Mouse (Mus musculus) neural tube, embryonic 14.5 days (tissue): ENCODE data around the gene Nabp2. TPM values are rescaled to one million over a fixed set of nuclear protein-coding genes. Genes with fewer than 3 reads are reported as not detected.

Source experiments
- ATAC-seq: fragments of 200-750 bp; cut with Nextera tagmentation; 2 replicates; pipeline ENCODE4 v1.8.0; 2017; ENCODE audit warnings: low read depth, mild to moderate bottlenecking, moderate TSS enrichment, moderate library complexity
- H3K27ac ChIP-seq: fragments of 300-500 bp; sonication (generic); 2 replicates; pipeline ENCODE4 v1.5.1; 2014; ENCODE audit warnings: low read depth, mild to moderate bottlenecking, control low read depth, low read length, moderate library complexity, mixed read lengths
- H3K27me3 ChIP-seq: fragments of 300-500 bp; sonication (generic); 2 replicates; pipeline ENCODE4 v1.6.1; 2014; ENCODE audit warnings: low read length; ENCODE audit not compliant: control insufficient read depth, insufficient read depth
- H3K36me3 ChIP-seq: fragments of 300-500 bp; sonication (generic); 2 replicates; pipeline ENCODE4 v1.6.1; 2014; ENCODE audit warnings: low read length, mixed read lengths; ENCODE audit not compliant: control insufficient read depth, insufficient read depth
- H3K4me1 ChIP-seq: fragments of 300-500 bp; sonication (generic); 2 replicates; pipeline ENCODE4 v1.6.1; 2014; ENCODE audit warnings: low read length; ENCODE audit not compliant: control insufficient read depth, insufficient read depth
- H3K4me2 ChIP-seq: fragments of 300-500 bp; sonication (generic); 2 replicates; pipeline ENCODE4 v1.6.1; 2014; ENCODE audit warnings: mild to moderate bottlenecking, low read depth, low read length, control low read depth
- H3K4me3 ChIP-seq: fragments of 300-500 bp; sonication (generic); 2 replicates; pipeline ENCODE4 v1.5.1; 2014; ENCODE audit warnings: low read depth, low read length, control low read depth, mixed read lengths
- H3K9ac ChIP-seq: fragments of 300-500 bp; sonication (generic); replicated peaks from 2 replicates; pipeline ENCODE4 v1.6.1; 2014; ENCODE audit warnings: low read depth, mild to moderate bottlenecking, control low read depth, low read length, mixed read lengths
- H3K9me3 ChIP-seq: fragments of 300-500 bp; sonication (generic); 2 replicates; pipeline ENCODE4 v1.6.1; 2016; ENCODE audit warnings: low read length; ENCODE audit not compliant: control insufficient read depth
- WGBS: fragments of 180-500 bp; shearing (Covaris S2); extraction: QIAGEN DNeasy Blood & Tissue Kit; methylation state at CpG from one replicate; pipeline ENCODE4 v1.1.7; 2014; 5-methylcytosine and 5-hydroxymethylcytosine counted together
- polyA plus RNA-seq: library from polyadenylated mRNA; unstranded; fragments of >200 nt; fragmentation: Nextera tagmentation; extraction: Ambion mirVana; gene quantifications from 2 replicates; pipeline ENCODE4 v1.2.1, GENCODE M21; 2014

The Nabp2 gene
- polyA plus RNA-seq, result 131 and 140 TPM in 2 replicates

GRCm38 (mm10) chr10:128411211-128412054 lies at the start of gene Nabp2, which contains the start of gene Rnf41:
Gene Nabp2, minus strand, starts transcription at chr10:128411492.
Gene Rnf41, plus strand, starts transcription at chr10:128411657.
- Histone ChIP-seq H3K9me3 (no peaks in the 10 kb centered on the region), H3K4me2 (peak within 1 kb of the TSS; percentile 99), H3K27me3 (no peaks in the 10 kb centered on the region), H3K4me1 (peaks cover 32% of the 10 kb centered on the region), H3K27ac (peak within 1 kb of the TSS; percentile 91), H3K36me3 (peaks cover 15% of the 10 kb centered on the region), H3K4me3 (peak within 1 kb of the TSS; percentile 95), H3K9ac (peak within 1 kb of the TSS; percentile 82)
- WGBS, result 0% methylated on average over 47 of the region's 50 CpGs
- ATAC-seq, result peak; percentile 90

DNA sequence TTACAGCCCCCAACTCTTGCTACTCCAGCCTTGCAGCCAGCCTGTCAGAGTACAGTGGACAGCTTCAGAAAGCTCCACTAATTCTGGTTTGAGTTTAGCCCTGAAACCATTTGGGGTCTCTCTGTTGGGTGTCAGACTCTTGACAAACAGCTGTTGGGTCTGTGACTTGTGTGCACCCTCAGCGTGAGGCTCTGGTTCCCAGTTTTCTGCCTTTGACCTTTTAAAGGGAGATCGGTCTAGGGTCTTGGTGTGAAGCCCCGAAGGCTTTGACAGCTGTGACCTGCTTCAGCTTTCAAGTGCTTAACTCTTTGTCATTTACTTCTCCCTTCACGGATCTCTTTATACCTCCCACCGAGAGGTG lies 49.0 kb upstream of the Nabp2 start:
- peaks cover 8% of the 10 kb centered on the region for H3K4me1 ChIP-seq
- H3K27ac ChIP-seq, result peak overlapping the region; percentile 96; the same call in 1 of the 2 replicates
- under 1% methylated on average over 5 of the region's 5 CpGs for WGBS
- H3K4me2 ChIP-seq, result peak overlapping the region; percentile 81
- H3K9ac ChIP-seq, result peak overlapping the region; percentile 96
- H3K9me3 ChIP-seq, result no peaks in the 10 kb centered on the region
- ATAC-seq, result no peak
- peaks cover 31% of the 10 kb centered on the region for H3K36me3 ChIP-seq
- H3K27me3 ChIP-seq, result no peaks in the 10 kb centered on the region
- H3K4me3 ChIP-seq, result peak overlapping the region; percentile 56

GRCm38 (mm10) chr10:128459409-128460269 lies 48.3 kb upstream of the Nabp2 start:
- Histone ChIP-seq H3K4me3 (peak overlapping the region; percentile 56), H3K9me3 (no peaks in the 10 kb centered on the region), H3K27ac (peak overlapping the region; percentile 96), H3K27me3 (no peaks in the 10 kb centered on the region), H3K36me3 (peaks cover 26% of the 10 kb centered on the region), H3K4me2 (peak overlapping the region; percentile 81), H3K4me1 (peaks cover 8% of the 10 kb centered on the region), H3K9ac (peak overlapping the region; percentile 96)
- ATAC-seq, result peak; percentile 56
- 1% methylated on average over 29 of the region's 67 CpGs for WGBS

GRCm38 (mm10) chr10:128458719-128459408 lies 47.6 kb upstream of the Nabp2 start, which contains the start of gene Smarcc2:
Gene Smarcc2, plus strand, starts transcription at chr10:128459248.
- under 1% methylated on average over 79 of the region's 86 CpGs for WGBS
- Histone ChIP-seq H3K27ac (peak within 1 kb of the TSS; percentile 96), H3K9me3 (no peaks in the 10 kb centered on the region), H3K9ac (peak within 1 kb of the TSS; percentile 96), H3K36me3 (peaks cover 18% of the 10 kb centered on the region; the same call in 1 of the 2 replicates), H3K27me3 (no peaks in the 10 kb centered on the region), H3K4me2 (peak within 1 kb of the TSS; percentile 81), H3K4me3 (peak within 1 kb of the TSS; percentile 56), H3K4me1 (peaks cover 8% of the 10 kb centered on the region)
- ATAC-seq, result peak; percentile 77

DNA sequence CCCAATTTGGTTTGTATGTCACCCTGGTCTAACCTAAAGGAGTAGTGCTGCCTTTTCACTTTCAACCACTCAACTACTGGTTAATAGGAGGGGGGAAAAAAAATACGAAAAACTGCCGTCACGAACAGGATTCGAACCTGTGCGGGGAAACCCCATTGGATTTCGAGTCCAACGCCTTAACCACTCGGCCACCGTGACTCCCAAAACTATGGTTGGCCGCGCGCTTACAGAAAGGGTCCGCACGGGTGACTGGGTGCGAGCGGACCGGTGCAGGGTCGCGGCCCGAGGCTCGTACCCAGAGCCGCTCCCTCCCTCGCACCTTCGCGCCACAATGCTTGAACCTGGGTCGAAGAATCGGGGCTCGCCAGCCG lies 47.0 kb upstream of the Nabp2 start:
- no peaks in the 10 kb centered on the region for H3K9me3 ChIP-seq
- WGBS, result 0% methylated on average over 29 of the region's 29 CpGs
- peaks cover 8% of the 10 kb centered on the region for H3K4me1 ChIP-seq
- H3K4me3 ChIP-seq, result peak overlapping the region; percentile 56
- peak overlapping the region; percentile 59 for H3K4me2 ChIP-seq
- peaks cover 14% of the 10 kb centered on the region; the same call in 1 of the 2 replicates for H3K36me3 ChIP-seq
- peak; percentile 74 for ATAC-seq
- peak overlapping the region; percentile 96 for H3K27ac ChIP-seq
- no peaks in the 10 kb centered on the region for H3K27me3 ChIP-seq
- peak overlapping the region; percentile 96 for H3K9ac ChIP-seq

DNA sequence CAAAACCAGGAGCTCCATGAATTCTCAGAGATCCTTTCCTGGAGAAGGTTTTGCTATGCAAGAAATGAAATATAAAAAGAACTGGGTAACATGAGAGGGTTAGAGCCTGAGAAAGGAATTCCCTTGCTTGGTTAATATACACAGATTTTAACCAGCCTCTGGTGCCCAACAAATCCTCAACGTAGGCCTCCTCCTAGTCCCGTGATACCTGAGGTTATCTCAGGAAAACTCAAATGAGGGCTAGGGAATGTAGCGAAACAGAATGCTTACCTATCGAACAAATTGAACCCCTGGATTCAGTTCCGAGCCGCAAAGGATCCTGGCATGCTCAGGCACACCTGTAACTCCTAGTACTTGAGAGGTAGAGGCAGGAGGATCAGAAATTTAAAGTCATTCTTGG lies 46.4 kb upstream of the Nabp2 start:
- no peak overlapping the region; the same call in 1 of the 2 replicates for H3K4me3 ChIP-seq
- 90% methylated on average over 6 of the region's 6 CpGs for WGBS
- H3K9me3 ChIP-seq, result no peaks in the 10 kb centered on the region
- no peak overlapping the region for H3K9ac ChIP-seq
- H3K4me1 ChIP-seq, result peaks cover 8% of the 10 kb centered on the region
- no peak overlapping the region for H3K4me2 ChIP-seq
- peaks cover 8% of the 10 kb centered on the region; the same call in 1 of the 2 replicates for H3K36me3 ChIP-seq
- no peaks in the 10 kb centered on the region for H3K27me3 ChIP-seq
- no peak overlapping the region for H3K27ac ChIP-seq
- ATAC-seq, result no peak

- Histone ChIP-seq H3K4me2 (no peak overlapping the region), H3K9ac (no peak overlapping the region), H3K27me3 (no peaks in the 10 kb centered on the region), H3K4me3 (no peak overlapping the region), H3K27ac (no peak overlapping the region), H3K4me1 (no peaks in the 10 kb centered on the region; the same call in 1 of the 2 replicates), H3K36me3 (no peaks in the 10 kb centered on the region), H3K9me3 (no peaks in the 10 kb centered on the region)
- no peak for ATAC-seq
- 2% methylated on average over 6 of the region's 6 CpGs for WGBS
Measured at GRCm38 (mm10) chr10:128455280-128455679, 44.0 kb upstream of the Nabp2 start.

- Histone ChIP-seq H3K27ac (no peak overlapping the region), H3K27me3 (no peaks in the 10 kb centered on the region), H3K9ac (no peak overlapping the region), H3K36me3 (no peaks in the 10 kb centered on the region), H3K4me2 (no peak overlapping the region), H3K4me1 (no peaks in the 10 kb centered on the region), H3K9me3 (no peaks in the 10 kb centered on the region), H3K4me3 (no peak overlapping the region)
- 79% methylated on average over 3 of the region's 3 CpGs for whole genome bisulfite sequencing
- ATAC-seq, result no peak
Measured at GRCm38 (mm10) chr10:128454471-128454870, 43.2 kb upstream of the Nabp2 start.
